Mouse (Mus musculus) intestine, embryonic 14.5 days (tissue): ENCODE results near the gene Lzts3. TPM values are rescaled to one million over a fixed set of nuclear protein-coding genes. Genes with fewer than 3 reads are reported as not detected.

Experiments
- ATAC-seq: fragments of 200-750 bp; cut with Nextera tagmentation; replicated peaks from 2 replicates; pipeline ENCODE4 v1.8.0; 2017; ENCODE audit warnings: low read depth, moderate number of reproducible peaks, moderate TSS enrichment, moderate library complexity; ENCODE audit not compliant: low FRiP score, low TSS enrichment
- DNase-seq: peaks from one replicate; pipeline ENCODE4 v3.0.0-alpha.2; 2018; ENCODE audit warnings: low spot score
- H3K27ac ChIP-seq: fragments of 300-500 bp; sonication (generic); 2 replicates; pipeline ENCODE4 v1.5.1; 2014; ENCODE audit warnings: low read depth, mild to moderate bottlenecking, control low read depth
- H3K27me3 ChIP-seq: fragments of 300-500 bp; sonication (generic); replicated peaks from 2 replicates; pipeline ENCODE4 v1.6.1; 2014; ENCODE audit warnings: low read length, control low read depth; ENCODE audit not compliant: control insufficient read depth, insufficient read depth
- H3K36me3 ChIP-seq: fragments of 300-500 bp; sonication (generic); 2 replicates; pipeline ENCODE4 v1.6.1; 2014; ENCODE audit warnings: low read length, control low read depth; ENCODE audit not compliant: control insufficient read depth, insufficient read depth
- H3K4me1 ChIP-seq: fragments of 300-500 bp; sonication (generic); replicated peaks from 2 replicates; pipeline ENCODE4 v1.6.1; 2014; ENCODE audit warnings: low read length, control low read depth, mixed read lengths; ENCODE audit not compliant: control insufficient read depth, insufficient read depth
- H3K4me2 ChIP-seq: fragments of 300-500 bp; sonication (generic); 2 replicates; pipeline ENCODE4 v1.6.1; 2014; ENCODE audit warnings: low read length
- H3K4me3 ChIP-seq: fragments of 300-500 bp; sonication (generic); 2 replicates; pipeline ENCODE4 v1.5.1; 2014; ENCODE audit warnings: low read depth, low read length, control low read depth, mixed read lengths
- H3K9ac ChIP-seq: fragments of 300-500 bp; sonication (generic); 2 replicates; pipeline ENCODE4 v1.6.1; 2014; ENCODE audit warnings: mild to moderate bottlenecking, low read length
- H3K9me3 ChIP-seq: fragments of 300-500 bp; sonication (generic); 2 replicates; pipeline ENCODE4 v1.6.1; 2016; ENCODE audit warnings: low read length, control low read depth; ENCODE audit not compliant: control insufficient read depth
- WGBS: fragments of 180-500 bp; shearing (Covaris S2); extraction: QIAGEN DNeasy Blood & Tissue Kit; methylation state at CpG from one replicate; pipeline ENCODE4 v1.1.7; 2014; 5-methylcytosine and 5-hydroxymethylcytosine counted together
- polyA plus RNA-seq: library from polyadenylated mRNA; unstranded; fragments of >200 nt; fragmentation: Nextera tagmentation; extraction: Ambion mirVana; gene quantifications from 2 replicates; pipeline ENCODE4 v1.2.1, GENCODE M21; 2014

Lzts3 gene
- polyA plus RNA-seq, 1 experiment from 2014 or later: 5.2 TPM

DNA sequence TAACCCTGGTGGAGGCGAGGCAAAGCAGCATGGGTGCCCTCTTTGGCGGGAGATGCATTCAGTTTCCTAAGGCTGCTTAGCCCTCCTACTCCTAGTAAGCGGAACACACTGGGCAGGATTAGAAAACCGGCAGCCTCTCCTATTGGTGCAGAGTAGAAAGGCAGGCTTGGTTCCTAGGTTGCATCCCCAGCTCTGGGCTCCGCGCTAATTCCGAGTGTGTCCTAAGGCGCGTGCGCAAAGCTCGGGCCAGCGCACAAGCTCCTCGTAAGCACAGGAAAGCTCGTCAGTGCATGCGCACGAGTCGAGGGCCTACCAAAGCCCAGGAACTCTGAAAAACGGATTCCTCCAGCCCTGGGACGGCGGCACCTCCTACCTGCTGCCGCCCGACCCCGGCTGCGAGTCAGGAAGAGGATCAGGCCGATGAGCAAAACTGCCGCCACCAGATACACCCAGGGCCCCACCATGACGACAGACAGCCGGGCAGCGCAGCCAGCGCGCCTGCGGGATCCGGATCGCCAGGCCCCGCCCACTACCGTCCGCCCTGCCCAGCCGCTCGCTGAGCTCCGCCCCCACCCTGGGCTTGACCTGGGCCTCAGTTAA lies 21.6 kb upstream of the Lzts3 start, which contains the start of gene Ddrgk1:
Gene Ddrgk1 (minus strand): TSS at position 558 of the 600 bp plus-strand sequence.
- Histone ChIP-seq H3K4me1 (peaks cover 17% of the 10 kb centered on the region; the same call in 1 of the 2 replicates), H3K27ac (peak within 1 kb of the TSS; percentile 99), H3K9ac (peak within 1 kb of the TSS; percentile 89), H3K36me3 (peaks cover 34% of the 10 kb centered on the region), H3K4me3 (peak within 1 kb of the TSS; percentile 66), H3K4me2 (peak within 1 kb of the TSS; percentile 54), H3K27me3 (no peaks in the 10 kb centered on the region), H3K9me3 (no peaks in the 10 kb centered on the region)
- under 1% methylated on average over 40 of the region's 40 CpGs for WGBS
- DNase-seq (peak; percentile 97), ATAC-seq (peak; percentile 97)

DNA sequence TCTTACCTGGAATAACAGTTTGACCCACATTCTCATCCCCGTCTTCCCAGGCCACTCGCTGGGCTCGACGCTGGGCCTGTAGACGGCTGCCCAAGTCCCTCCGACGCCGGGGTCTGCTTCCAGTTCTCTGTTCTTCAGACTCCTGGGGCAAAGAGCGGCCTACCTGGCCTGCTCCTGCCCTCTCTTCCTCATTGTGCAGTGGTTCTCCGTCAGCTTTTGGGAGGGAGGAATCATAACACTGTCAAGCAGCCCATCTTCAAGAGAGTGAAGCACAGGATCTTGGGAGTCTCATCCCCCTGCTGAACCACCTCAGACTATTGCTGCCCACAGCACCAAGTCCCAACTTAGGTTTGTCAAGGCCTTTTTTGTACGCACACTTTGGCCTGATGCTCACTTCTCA lies 20.7 kb upstream of the Lzts3 start:
- DNase-seq (no peak), ATAC-seq (no peak)
- Histone ChIP-seq H3K9ac (peak overlapping the region; percentile 89), H3K4me1 (peaks cover 15% of the 10 kb centered on the region; the same call in 1 of the 2 replicates), H3K9me3 (no peaks in the 10 kb centered on the region), H3K4me2 (peak overlapping the region; percentile 54), H3K4me3 (peak overlapping the region; percentile 66; the same call in 1 of the 2 replicates), H3K27ac (no peak overlapping the region; the same call in 1 of the 2 replicates), H3K36me3 (peaks cover 43% of the 10 kb centered on the region), H3K27me3 (no peaks in the 10 kb centered on the region)
- WGBS: 90% methylated on average over 11 of the region's 11 CpGs

- no peak for DNase-seq
- Histone ChIP-seq H3K4me2 (no peak overlapping the region), H3K36me3 (peaks cover 89% of the 10 kb centered on the region), H3K4me1 (peaks cover 5% of the 10 kb centered on the region; the same call in 1 of the 2 replicates), H3K27me3 (no peaks in the 10 kb centered on the region), H3K9ac (no peak overlapping the region), H3K9me3 (no peaks in the 10 kb centered on the region), H3K27ac (no peak overlapping the region), H3K4me3 (no peak overlapping the region)
- 98% methylated on average over 10 of the region's 10 CpGs for WGBS
- no peak for ATAC-seq
These were observed 15.9 kb upstream of the Lzts3 start for GRCm38 (mm10) chr2:130658530-130658929.

GRCm38 (mm10) chr2:130657541-130657940 lies 14.9 kb upstream of the Lzts3 start:
- 85% methylated on average over 6 of the region's 6 CpGs for WGBS
- Histone ChIP-seq H3K9me3 (no peaks in the 10 kb centered on the region), H3K4me2 (no peak overlapping the region), H3K9ac (no peak overlapping the region), H3K4me3 (no peak overlapping the region), H3K4me1 (no peaks in the 10 kb centered on the region), H3K27me3 (no peaks in the 10 kb centered on the region), H3K27ac (no peak overlapping the region), H3K36me3 (peaks cover 96% of the 10 kb centered on the region)
- ATAC-seq (no peak), DNase-seq (no peak)

GRCm38 (mm10) chr2:130656536-130656935 lies 13.9 kb upstream of the Lzts3 start:
- peaks cover 91% of the 10 kb centered on the region for H3K36me3 ChIP-seq
- no peak overlapping the region for H3K4me2 ChIP-seq
- no peaks in the 10 kb centered on the region for H3K9me3 ChIP-seq
- H3K4me1 ChIP-seq: no peaks in the 10 kb centered on the region
- H3K27me3 ChIP-seq: no peaks in the 10 kb centered on the region
- ATAC-seq (no peak), DNase-seq (no peak)
- no peak overlapping the region for H3K4me3 ChIP-seq
- WGBS: 92% methylated on average over 9 of the region's 9 CpGs
- H3K27ac ChIP-seq: no peak overlapping the region
- no peak overlapping the region for H3K9ac ChIP-seq

GRCm38 (mm10) chr2:130655660-130656339 lies 13.2 kb upstream of the Lzts3 start:
- Histone ChIP-seq H3K27ac (no peak overlapping the region), H3K4me1 (no peaks in the 10 kb centered on the region), H3K27me3 (no peaks in the 10 kb centered on the region), H3K36me3 (peaks cover 91% of the 10 kb centered on the region), H3K4me3 (no peak overlapping the region), H3K4me2 (no peak overlapping the region), H3K9ac (no peak overlapping the region), H3K9me3 (no peaks in the 10 kb centered on the region)
- ATAC-seq (no peak), DNase-seq (no peak)
- 90% methylated on average over 6 of the region's 6 CpGs for WGBS

- no peaks in the 10 kb centered on the region for H3K9me3 ChIP-seq
- ATAC-seq: no peak
- no peak for DNase-seq
- WGBS: 73% methylated on average over 1 of the region's 1 CpGs
- no peak overlapping the region for H3K27ac ChIP-seq
- no peak overlapping the region for H3K4me3 ChIP-seq
- H3K9ac ChIP-seq: no peak overlapping the region
- no peaks in the 10 kb centered on the region for H3K27me3 ChIP-seq
- no peaks in the 10 kb centered on the region for H3K4me1 ChIP-seq
- H3K36me3 ChIP-seq: peaks cover 77% of the 10 kb centered on the region
- no peak overlapping the region for H3K4me2 ChIP-seq
These were observed 11.2 kb upstream of the Lzts3 start for GRCm38 (mm10) chr2:130653760-130654159.

DNA sequence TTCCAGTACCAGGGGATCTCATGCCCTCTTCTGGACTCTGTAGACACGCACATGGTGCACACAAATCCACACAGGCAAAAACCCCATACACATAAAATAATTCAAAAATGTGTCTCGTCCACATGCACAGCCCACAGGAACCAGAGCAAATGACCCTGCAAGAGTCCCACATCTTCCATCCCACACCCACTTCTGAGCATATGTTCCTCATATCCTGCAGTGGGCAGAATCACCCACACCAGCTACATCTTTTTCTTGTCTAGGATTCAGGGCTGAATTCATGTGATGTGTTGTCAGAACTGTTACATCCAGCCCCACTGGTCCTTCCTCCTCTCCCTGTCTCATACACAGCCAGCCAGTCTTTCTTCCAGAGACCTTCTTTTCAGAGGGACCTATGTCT lies 10.7 kb upstream of the Lzts3 start:
- no peak for DNase-seq
- H3K36me3 ChIP-seq: peaks cover 73% of the 10 kb centered on the region
- WGBS: 83% methylated on average over 2 of the region's 2 CpGs

More for the DNA sequence above, 10.7 kb upstream of the Lzts3 start:
- H3K27me3 ChIP-seq: no peaks in the 10 kb centered on the region
- no peak for ATAC-seq
- no peaks in the 10 kb centered on the region for H3K4me1 ChIP-seq
- H3K9me3 ChIP-seq: no peaks in the 10 kb centered on the region
- H3K4me3 ChIP-seq: no peak overlapping the region
- no peak overlapping the region for H3K4me2 ChIP-seq
- H3K9ac ChIP-seq: no peak overlapping the region
- no peak overlapping the region for H3K27ac ChIP-seq
